Mouse (Mus musculus) lung, adult 2 months (tissue): ENCODE measurements around the gene Rwdd3.

Experiments used
- CTCF ChIP-seq: fragments of 200-500 bp; IDR thresholded peaks from 2 replicates; pipeline ENCODE4 v1.5.1; 2011; ENCODE audit warnings: mild to moderate bottlenecking, low read length, control low read depth; ENCODE audit not compliant: insufficient read depth
- POLR2A ChIP-seq: fragments of 200-500 bp; IDR thresholded peaks from 2 replicates; pipeline ENCODE4 v1.6.1; 2011; ENCODE audit warnings: low read depth, mild to moderate bottlenecking, control low read depth, low read length, borderline replicate concordance; ENCODE audit errors: extremely low read depth

- no peak for TF ChIP-seq CTCF
- no peak for TF ChIP-seq POLR2A
These were observed 50.4 kb downstream of the Rwdd3 start for GRCm38 (mm10) chr3:121121072-121121471.
